Mouse (Mus musculus) CD8-positive naive resting alpha-beta T cell, adult 2 months (primary cell): ENCODE results near the gene Gm6763.
"Not testable (repeated sequence)": the region's sequence is repeated elsewhere in the genome, so short reads cannot be mapped to it uniquely, and the experiment has no call there.

Experiments used
- DNase-seq, 2 experiments: peaks; one replicate each; pipeline ENCODE4 v3.0.0; 2022; ENCODE audit warnings: low read depth in 2 of 2, low spot score in 2 of 2

Gene Gm6763

DNA sequence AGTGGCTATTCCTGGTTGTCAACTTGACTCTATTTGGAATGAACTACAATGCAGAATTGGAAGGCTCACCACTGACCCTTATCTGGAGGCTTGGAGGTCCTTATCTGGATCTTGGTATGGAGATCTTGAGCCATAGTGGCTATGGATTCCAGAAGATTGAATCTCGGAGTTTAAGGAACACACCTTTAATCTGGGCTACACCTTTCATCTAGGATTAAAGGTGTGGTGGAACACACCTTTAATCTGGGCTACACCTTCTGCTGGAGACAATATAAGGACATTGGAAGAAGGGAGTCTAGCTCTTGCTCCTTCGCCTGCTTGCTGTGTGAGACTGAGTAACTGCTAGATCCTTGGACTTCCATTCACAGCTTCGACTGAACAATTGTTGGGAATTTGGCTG, at the start of gene Gm6763:
Gm6763 (plus strand) TSS at position 301 of the 400 bp plus-strand sequence.
- not testable (repeated sequence) for DNase-seq

DNA sequence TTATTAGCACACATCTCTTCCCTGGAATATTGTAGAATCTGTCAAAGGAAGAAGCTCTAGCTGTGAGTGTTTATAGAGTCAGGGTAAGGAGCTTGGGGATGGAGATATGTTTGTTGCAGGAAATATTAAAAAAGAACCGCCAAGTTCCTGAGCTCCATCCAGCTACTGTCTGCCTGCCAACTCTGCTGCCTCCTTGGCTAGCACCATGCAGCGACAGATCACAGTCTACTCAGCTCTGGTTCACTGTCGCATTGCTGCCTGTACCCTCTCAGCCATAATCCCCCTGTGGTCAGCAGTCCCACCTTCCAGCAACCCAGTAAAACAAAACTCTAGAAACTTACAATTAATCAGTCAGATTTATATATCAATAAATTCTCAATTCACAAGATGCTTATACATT, 41.3 kb upstream of the Gm6763 start:
- no peak for DNase-seq

DNA sequence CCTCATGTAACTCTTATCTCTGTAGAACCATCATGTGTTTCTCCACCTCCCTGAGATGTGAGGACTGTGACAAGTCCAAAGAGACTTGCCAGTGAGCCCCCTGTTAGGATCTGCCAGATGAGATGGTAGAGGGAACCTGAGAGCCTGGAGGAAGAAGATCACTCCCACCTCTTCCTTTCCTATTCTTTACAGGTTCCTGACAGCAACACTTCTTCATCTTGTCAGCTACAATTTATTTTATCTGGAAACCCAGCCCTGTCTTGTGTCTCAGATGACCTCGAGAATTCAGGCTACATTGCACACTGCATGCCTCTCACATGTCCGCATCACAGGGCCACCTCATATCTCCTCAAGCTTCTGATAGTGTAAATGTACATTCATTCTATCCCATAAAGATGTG, 33.0 kb upstream of the Gm6763 start:
- DNase-seq, result no peak

GRCm38 (mm10) chr10:104142687-104143086, 8.6 kb upstream of the Gm6763 start, which contains the start of gene Gm21293:
TSS of gene Gm21293 (plus strand) at chr10:104142987.
- not testable (repeated sequence) for DNase-seq

DNA sequence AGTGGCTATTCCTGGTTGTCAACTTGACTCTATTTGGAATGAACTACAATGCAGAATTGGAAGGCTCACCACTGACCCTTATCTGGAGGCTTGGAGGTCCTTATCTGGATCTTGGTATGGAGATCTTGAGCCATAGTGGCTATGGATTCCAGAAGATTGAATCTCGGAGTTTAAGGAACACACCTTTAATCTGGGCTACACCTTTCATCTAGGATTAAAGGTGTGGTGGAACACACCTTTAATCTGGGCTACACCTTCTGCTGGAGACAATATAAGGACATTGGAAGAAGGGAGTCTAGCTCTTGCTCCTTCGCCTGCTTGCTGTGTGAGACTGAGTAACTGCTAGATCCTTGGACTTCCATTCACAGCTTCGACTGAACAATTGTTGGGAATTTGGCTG, 8.4 kb downstream of the Gm6763 start, which contains the start of gene Gm8764:
Gm8764 (plus strand) TSS at position 301 of the 400 bp plus-strand sequence.
- not testable (repeated sequence) for DNase-seq

DNA sequence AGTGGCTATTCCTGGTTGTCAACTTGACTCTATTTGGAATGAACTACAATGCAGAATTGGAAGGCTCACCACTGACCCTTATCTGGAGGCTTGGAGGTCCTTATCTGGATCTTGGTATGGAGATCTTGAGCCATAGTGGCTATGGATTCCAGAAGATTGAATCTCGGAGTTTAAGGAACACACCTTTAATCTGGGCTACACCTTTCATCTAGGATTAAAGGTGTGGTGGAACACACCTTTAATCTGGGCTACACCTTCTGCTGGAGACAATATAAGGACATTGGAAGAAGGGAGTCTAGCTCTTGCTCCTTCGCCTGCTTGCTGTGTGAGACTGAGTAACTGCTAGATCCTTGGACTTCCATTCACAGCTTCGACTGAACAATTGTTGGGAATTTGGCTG, 16.9 kb downstream of the Gm6763 start, which contains the start of gene Gm21304:
Gm21304 (plus strand) TSS at position 301 of the 400 bp plus-strand sequence.
- not testable (repeated sequence) for DNase-seq

DNA sequence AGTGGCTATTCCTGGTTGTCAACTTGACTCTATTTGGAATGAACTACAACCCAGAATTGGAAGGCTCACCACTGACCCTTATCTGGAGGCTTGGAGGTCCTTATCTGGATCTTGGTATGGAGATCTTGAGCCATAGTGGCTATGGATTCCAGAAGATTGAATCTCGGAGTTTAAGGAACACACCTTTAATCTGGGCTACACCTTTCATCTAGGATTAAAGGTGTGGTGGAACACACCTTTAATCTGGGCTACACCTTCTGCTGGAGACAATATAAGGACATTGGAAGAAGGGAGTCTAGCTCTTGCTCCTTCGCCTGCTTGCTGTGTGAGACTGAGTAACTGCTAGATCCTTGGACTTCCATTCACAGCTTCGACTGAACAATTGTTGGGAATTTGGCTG, 25.4 kb downstream of the Gm6763 start, which contains the start of gene Gm21312:
Gm21312 (plus strand) TSS at position 301 of the 400 bp plus-strand sequence.
- not testable (repeated sequence) for DNase-seq

GRCm38 (mm10) chr10:104185233-104185632, 33.9 kb downstream of the Gm6763 start, which contains the start of gene Gm20765:
TSS of gene Gm20765 (plus strand) at chr10:104185533.
- DNase-seq, result not testable (repeated sequence)

- not testable (repeated sequence) for DNase-seq
Measured at GRCm38 (mm10) chr10:104193742-104194141, 42.4 kb downstream of the Gm6763 start, which contains the start of gene Gm4340. TSS of gene Gm4340 (plus strand) at chr10:104194042.
